Mouse (Mus musculus): ENCODE data around the gene Vmn1r127. TPM values are rescaled to one million over a fixed set of nuclear protein-coding genes. Genes with fewer than 3 reads are reported as not detected.

The Vmn1r127 gene
- polyA plus RNA-seq (2015; fragmentation: Nextera tagmentation; extraction: Ambion mirVana) = not detected in 2 replicates

DNA sequence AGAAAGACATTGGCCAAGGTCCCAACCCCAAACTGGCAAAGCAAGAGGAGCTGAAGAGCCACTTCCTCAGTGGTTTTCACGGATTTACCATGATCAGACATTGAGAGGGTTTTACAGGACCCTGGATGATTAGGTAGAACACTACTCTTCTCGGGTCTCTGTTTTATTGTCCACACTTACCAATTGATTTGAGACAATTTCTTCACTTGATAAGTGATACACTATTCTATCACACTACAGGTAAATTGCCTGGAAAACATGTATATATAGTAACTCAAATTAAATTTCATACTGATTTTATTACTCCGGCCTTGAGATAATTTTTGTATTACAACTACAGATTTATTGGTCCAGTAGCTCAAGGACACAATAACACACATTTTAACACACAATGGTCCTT is at the start of gene Vmn1r127:
TSS of gene Vmn1r127 (minus strand) at position 101 of the 400 bp plus-strand sequence.

DNA sequence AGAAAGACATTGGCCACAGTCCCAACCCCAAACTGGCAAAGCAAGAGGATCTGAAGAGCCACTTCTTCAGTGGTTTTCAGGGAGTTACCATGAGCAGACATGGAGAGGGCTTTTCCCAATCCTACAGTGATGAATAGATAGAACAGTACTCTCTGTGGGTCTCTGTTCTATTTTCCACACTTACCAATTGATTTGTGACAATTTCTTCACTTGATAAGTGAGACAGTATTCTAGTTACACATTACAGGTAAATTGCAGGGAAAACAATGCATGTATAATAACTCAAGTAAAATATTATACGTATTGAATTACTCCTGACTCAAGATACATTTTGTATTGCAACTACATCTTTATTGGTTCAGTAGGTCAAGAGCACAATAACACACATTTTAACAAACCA is 41.5 kb upstream of the Vmn1r127 start, which contains the start of gene Vmn1r129:
TSS of gene Vmn1r129 (minus strand) at position 101 of the 400 bp plus-strand sequence.

DNA sequence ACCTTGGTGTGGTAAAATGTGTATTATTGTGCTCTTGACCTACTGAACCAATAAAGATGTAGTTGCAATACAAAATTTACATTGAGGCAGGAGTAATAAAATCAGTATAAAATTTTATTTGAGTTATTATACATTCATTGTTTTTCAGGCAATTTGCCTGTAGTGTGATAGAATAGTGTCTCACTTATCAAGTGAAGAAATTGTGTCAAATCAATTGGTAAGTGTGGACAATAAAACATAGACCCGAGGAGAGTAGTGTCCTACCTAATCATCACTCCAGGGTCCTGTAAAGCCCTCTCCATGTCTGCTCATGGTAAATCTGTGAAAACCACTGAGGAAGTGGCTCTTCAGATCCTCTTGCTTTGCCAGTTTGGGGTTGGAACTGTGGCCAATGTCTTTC is 29.4 kb upstream of the Vmn1r127 start, which contains the start of gene Vmn1r128:
TSS of gene Vmn1r128 (plus strand) at position 301 of the 400 bp plus-strand sequence.

DNA sequence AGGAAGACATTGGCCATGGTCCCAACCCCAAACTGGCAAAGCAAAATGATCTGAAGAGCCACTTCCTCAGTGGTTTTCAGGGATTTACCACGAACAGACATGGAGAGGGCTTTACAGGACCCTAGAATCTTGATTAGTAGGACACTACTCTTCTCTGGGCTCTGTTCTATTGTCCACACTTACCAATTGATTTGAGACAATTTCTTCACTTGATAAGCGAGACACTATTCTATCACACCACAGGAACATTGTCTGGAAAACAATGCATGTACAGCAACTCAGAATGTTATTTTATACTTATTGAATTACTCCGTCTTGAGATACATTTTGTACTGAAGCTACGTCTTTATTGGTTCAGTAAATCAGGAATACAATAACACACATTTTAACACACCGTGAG is 18.3 kb downstream of the Vmn1r127 start, which contains the start of gene Vmn1r126:
TSS of gene Vmn1r126 (minus strand) at position 101 of the 400 bp plus-strand sequence.

DNA sequence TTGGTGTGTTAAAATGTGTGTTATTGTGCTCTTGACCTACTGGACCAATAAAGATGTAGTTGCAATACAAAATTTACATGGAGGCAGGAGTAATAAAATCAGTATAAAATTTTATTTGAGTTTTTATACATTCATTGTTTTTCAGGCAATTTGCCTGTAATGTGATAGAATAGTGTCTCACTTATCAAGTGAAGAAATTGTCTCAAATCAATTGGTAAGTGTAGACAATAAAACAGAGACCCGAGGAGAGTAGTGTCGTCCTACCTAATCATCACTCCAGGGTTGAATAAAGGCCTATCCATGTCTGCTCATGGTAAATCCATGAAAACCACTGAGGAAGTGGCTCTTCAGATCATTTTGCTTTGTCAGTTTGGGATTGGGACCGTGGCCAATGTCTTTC is 47.8 kb downstream of the Vmn1r127 start, which contains the start of gene Vmn1r125:
TSS of gene Vmn1r125 (plus strand) at position 301 of the 400 bp plus-strand sequence.

Other genes starting within 250 kb of the Vmn1r127 start
- not detected in 2 replicates for gene Vmn1r121, start 221.3 kb downstream of the Vmn1r127 start, polyA plus RNA-seq (2015; fragmentation: Nextera tagmentation; extraction: Ambion mirVana)
- gene Vmn1r122, start 185.7 kb downstream of the Vmn1r127 start, polyA plus RNA-seq (2015; fragmentation: Nextera tagmentation; extraction: Ambion mirVana) = not detected in 2 replicates
- gene Vmn1r123, start 157.7 kb downstream of the Vmn1r127 start, polyA plus RNA-seq (2015; fragmentation: Nextera tagmentation; extraction: Ambion mirVana) = not detected in 2 replicates
- gene Gm5157, start 129.4 kb downstream of the Vmn1r127 start, polyA plus RNA-seq (2015; fragmentation: Nextera tagmentation; extraction: Ambion mirVana) = not detected in 2 replicates
- gene Vmn1r124, start 59.2 kb downstream of the Vmn1r127 start, polyA plus RNA-seq (2015; fragmentation: Nextera tagmentation; extraction: Ambion mirVana) = not detected in 2 replicates
- not detected in 2 replicates for gene Vmn1r125, start 47.7 kb downstream of the Vmn1r127 start, polyA plus RNA-seq (2015; fragmentation: Nextera tagmentation; extraction: Ambion mirVana)
- gene Vmn1r126, start 18.4 kb downstream of the Vmn1r127 start, polyA plus RNA-seq (2015; fragmentation: Nextera tagmentation; extraction: Ambion mirVana) = not detected in 2 replicates
- gene Vmn1r128, start 29.5 kb upstream of the Vmn1r127 start, polyA plus RNA-seq (2015; fragmentation: Nextera tagmentation; extraction: Ambion mirVana) = not detected in 2 replicates
- not detected in 2 replicates for gene Vmn1r129, start 41.4 kb upstream of the Vmn1r127 start, polyA plus RNA-seq (2015; fragmentation: Nextera tagmentation; extraction: Ambion mirVana)
- not detected in 2 replicates for gene Gm6882, start 112.9 kb upstream of the Vmn1r127 start, polyA plus RNA-seq (2015; fragmentation: Nextera tagmentation; extraction: Ambion mirVana)
- gene Vmn1r130, start 191.9 kb upstream of the Vmn1r127 start, polyA plus RNA-seq (2015; fragmentation: Nextera tagmentation; extraction: Ambion mirVana) = not detected in 2 replicates
- gene Vmn1r131, start 226.2 kb upstream of the Vmn1r127 start, polyA plus RNA-seq (2015; fragmentation: Nextera tagmentation; extraction: Ambion mirVana) = not detected in 2 replicates

Measured in spleen, postnatal 0 days (tissue).